Mouse (Mus musculus) forebrain, embryonic 14.5 days (tissue): Measurements from ENCODE around the gene Tnk2. TPM values are rescaled to one million over a fixed set of nuclear protein-coding genes. Genes with fewer than 3 reads are reported as not detected.

ENCODE experiments used
- ATAC-seq: fragments of 200-750 bp; cut with Nextera tagmentation; 2 replicates; pipeline ENCODE4 v1.8.0; 2017; ENCODE audit warnings: mild to moderate bottlenecking, moderate library complexity
- DNase-seq: peaks from one replicate; pipeline ENCODE4 v3.0.0-alpha.2; 2015; ENCODE audit warnings: low spot score
- H3K27ac ChIP-seq: fragments of 300-500 bp; sonication (generic); 2 replicates; pipeline ENCODE4 v1.5.1; 2014; ENCODE audit warnings: low read depth, mild to moderate bottlenecking, control low read depth, low read length, moderate library complexity
- H3K27me3 ChIP-seq: fragments of 300-500 bp; sonication (generic); replicated peaks from 2 replicates; pipeline ENCODE4 v1.6.1; 2014; ENCODE audit warnings: low read length, control low read depth, mixed read lengths; ENCODE audit not compliant: control insufficient read depth, insufficient read depth
- H3K36me3 ChIP-seq: fragments of 300-500 bp; sonication (generic); 2 replicates; pipeline ENCODE4 v1.6.1; 2014; ENCODE audit warnings: low read length, control low read depth; ENCODE audit not compliant: control insufficient read depth, insufficient read depth
- H3K4me1 ChIP-seq: fragments of 300-500 bp; sonication (generic); 2 replicates; pipeline ENCODE4 v1.6.1; 2014; ENCODE audit warnings: antibody characterized with exemption, low read length, control low read depth; ENCODE audit not compliant: control insufficient read depth, insufficient read depth
- H3K4me2 ChIP-seq: fragments of 300-500 bp; sonication (generic); 2 replicates; pipeline ENCODE4 v1.6.1; 2014; ENCODE audit warnings: mild to moderate bottlenecking, control low read depth, low read length
- H3K4me3 ChIP-seq: fragments of 300-500 bp; sonication (generic); 2 replicates; pipeline ENCODE4 v1.5.1; 2014; ENCODE audit warnings: low read depth, low read length, control low read depth
- H3K9ac ChIP-seq: fragments of 300-500 bp; sonication (generic); 2 replicates; pipeline ENCODE4 v1.6.1; 2014; ENCODE audit warnings: mild to moderate bottlenecking, low read length, control low read depth, moderate library complexity
- H3K9me3 ChIP-seq: fragments of 300-500 bp; sonication (generic); replicated peaks from 2 replicates; pipeline ENCODE4 v1.6.1; 2016; ENCODE audit warnings: low read length, control low read depth, mixed read lengths; ENCODE audit not compliant: control insufficient read depth
- WGBS: fragments of 180-500 bp; shearing (Covaris S2); extraction: QIAGEN DNeasy Blood & Tissue Kit; methylation state at CpG from one replicate; pipeline ENCODE4 v1.1.7; 2014; 5-methylcytosine and 5-hydroxymethylcytosine counted together
- polyA plus RNA-seq: library from polyadenylated mRNA; unstranded; fragments of >200 nt; fragmentation: Nextera tagmentation; extraction: Ambion mirVana; gene quantifications from 2 replicates; pipeline ENCODE4 v1.2.1, GENCODE M21; 2014

Gene Tnk2
- polyA plus RNA-seq, 1 experiment from 2014 or later: 11.2 TPM

- H3K4me1 ChIP-seq: no peaks in the 10 kb centered on the region
- no peak overlapping the region for H3K4me3 ChIP-seq
- DNase-seq: no peak
- no peak overlapping the region for H3K27ac ChIP-seq
- peaks cover 90% of the 10 kb centered on the region for H3K36me3 ChIP-seq
- H3K9me3 ChIP-seq: no peaks in the 10 kb centered on the region
- no peaks in the 10 kb centered on the region for H3K27me3 ChIP-seq
- no peak for ATAC-seq
- H3K9ac ChIP-seq: no peak overlapping the region
- no peak overlapping the region for H3K4me2 ChIP-seq
- WGBS: 94% methylated on average over 8 of the region's 8 CpGs
Measured at GRCm38 (mm10) chr16:32628140-32628539, 15.5 kb upstream of the Tnk2 start.

GRCm38 (mm10) chr16:32632328-32632824 is 11.3 kb upstream of the Tnk2 start:
- Histone ChIP-seq H3K4me2 (no peak overlapping the region), H3K36me3 (peaks cover 54% of the 10 kb centered on the region), H3K9me3 (no peaks in the 10 kb centered on the region), H3K27me3 (no peaks in the 10 kb centered on the region), H3K9ac (no peak overlapping the region), H3K27ac (no peak overlapping the region), H3K4me3 (no peak overlapping the region), H3K4me1 (no peaks in the 10 kb centered on the region)
- WGBS: 80% methylated on average over 4 of the region's 4 CpGs
- DNase-seq: no peak
- no peak for ATAC-seq

- DNase-seq (no peak), ATAC-seq (no peak)
- Histone ChIP-seq H3K9ac (no peak overlapping the region), H3K9me3 (no peaks in the 10 kb centered on the region), H3K36me3 (peaks cover 45% of the 10 kb centered on the region), H3K27ac (no peak overlapping the region), H3K4me3 (no peak overlapping the region), H3K4me2 (no peak overlapping the region), H3K27me3 (no peaks in the 10 kb centered on the region), H3K4me1 (no peaks in the 10 kb centered on the region)
- 93% methylated on average over 4 of the region's 4 CpGs for WGBS
Measured at GRCm38 (mm10) chr16:32633486-32634012, 10.1 kb upstream of the Tnk2 start.

- Histone ChIP-seq H3K9ac (no peak overlapping the region), H3K4me3 (no peak overlapping the region), H3K4me1 (no peaks in the 10 kb centered on the region), H3K36me3 (peaks cover 39% of the 10 kb centered on the region), H3K27me3 (no peaks in the 10 kb centered on the region), H3K4me2 (no peak overlapping the region), H3K9me3 (no peaks in the 10 kb centered on the region), H3K27ac (no peak overlapping the region)
- no peak for DNase-seq
- no peak for ATAC-seq
- 84% methylated on average over 5 of the region's 5 CpGs for WGBS
Measured at GRCm38 (mm10) chr16:32634183-32634582, 9.5 kb upstream of the Tnk2 start.

- Histone ChIP-seq H3K27me3 (no peaks in the 10 kb centered on the region), H3K9me3 (no peaks in the 10 kb centered on the region), H3K9ac (no peak overlapping the region), H3K4me3 (no peak overlapping the region), H3K27ac (no peak overlapping the region), H3K36me3 (peaks cover 27% of the 10 kb centered on the region), H3K4me2 (no peak overlapping the region), H3K4me1 (no peaks in the 10 kb centered on the region)
- peak; percentile 61 for ATAC-seq
- peak; percentile 74 for DNase-seq
- 39% methylated on average over 3 of the region's 3 CpGs for whole genome bisulfite sequencing
Measured at GRCm38 (mm10) chr16:32635314-32635713, 8.4 kb upstream of the Tnk2 start.

GRCm38 (mm10) chr16:32636331-32636730 is 7.3 kb upstream of the Tnk2 start:
- DNase-seq (no peak), ATAC-seq (no peak)
- H3K4me1 ChIP-seq: no peaks in the 10 kb centered on the region
- H3K9ac ChIP-seq: no peak overlapping the region
- WGBS: 95% methylated on average over 3 of the region's 3 CpGs
- no peak overlapping the region for H3K4me3 ChIP-seq
- no peak overlapping the region for H3K27ac ChIP-seq
- H3K27me3 ChIP-seq: no peaks in the 10 kb centered on the region
- no peak overlapping the region for H3K4me2 ChIP-seq
- peaks cover 19% of the 10 kb centered on the region for H3K36me3 ChIP-seq
- H3K9me3 ChIP-seq: no peaks in the 10 kb centered on the region

GRCm38 (mm10) chr16:32636871-32637521 is 6.7 kb upstream of the Tnk2 start:
- no peak overlapping the region for H3K4me2 ChIP-seq
- no peak for ATAC-seq
- H3K36me3 ChIP-seq: peaks cover 14% of the 10 kb centered on the region
- no peak for DNase-seq
- no peaks in the 10 kb centered on the region for H3K27me3 ChIP-seq
- no peaks in the 10 kb centered on the region for H3K9me3 ChIP-seq
- H3K27ac ChIP-seq: no peak overlapping the region
- H3K9ac ChIP-seq: no peak overlapping the region
- H3K4me3 ChIP-seq: no peak overlapping the region
- H3K4me1 ChIP-seq: no peaks in the 10 kb centered on the region
- WGBS: 56% methylated on average over 6 of the region's 6 CpGs

- ATAC-seq: peak; percentile 74
- H3K4me3 ChIP-seq: no peak overlapping the region
- 0 out of 2 replicates have a peak, but pooled peaks cover 3% of the 10 kb centered on the region for H3K4me1 ChIP-seq
- H3K36me3 ChIP-seq: no peaks in the 10 kb centered on the region
- H3K9me3 ChIP-seq: no peaks in the 10 kb centered on the region
- H3K27ac ChIP-seq: no peak overlapping the region
- 12% methylated on average over 8 of the region's 8 CpGs for WGBS
- no peak overlapping the region for H3K4me2 ChIP-seq
- H3K9ac ChIP-seq: no peak overlapping the region
- no peaks in the 10 kb centered on the region for H3K27me3 ChIP-seq
- DNase-seq: peak; percentile 92
Measured at GRCm38 (mm10) chr16:32638476-32638875, 5.2 kb upstream of the Tnk2 start.

GRCm38 (mm10) chr16:32640096-32640495 is 3.6 kb upstream of the Tnk2 start:
- Histone ChIP-seq H3K9ac (no peak overlapping the region), H3K27me3 (no peaks in the 10 kb centered on the region), H3K36me3 (no peaks in the 10 kb centered on the region), H3K4me3 (no peak overlapping the region), H3K9me3 (no peaks in the 10 kb centered on the region), H3K4me2 (no peak overlapping the region), H3K4me1 (peaks cover 7% of the 10 kb centered on the region; the same call in 1 of the 2 replicates), H3K27ac (no peak overlapping the region)
- ATAC-seq (no peak), DNase-seq (no peak)
- WGBS: 69% methylated on average over 5 of the region's 5 CpGs
